Mouse (Mus musculus) neural tube, embryonic 14.5 days (tissue): ENCODE measurements around the gene Dgcr6. TPM values are rescaled to one million over a fixed set of nuclear protein-coding genes. Genes with fewer than 3 reads are reported as not detected.

Experiments used
- ATAC-seq: fragments of 200-750 bp; cut with Nextera tagmentation; 2 replicates; pipeline ENCODE4 v1.8.0; 2017; ENCODE audit warnings: low read depth, mild to moderate bottlenecking, moderate TSS enrichment, moderate library complexity
- H3K27ac ChIP-seq: fragments of 300-500 bp; sonication (generic); 2 replicates; pipeline ENCODE4 v1.5.1; 2014; ENCODE audit warnings: low read depth, mild to moderate bottlenecking, control low read depth, low read length, moderate library complexity, mixed read lengths
- H3K27me3 ChIP-seq: fragments of 300-500 bp; sonication (generic); 2 replicates; pipeline ENCODE4 v1.6.1; 2014; ENCODE audit warnings: low read length; ENCODE audit not compliant: control insufficient read depth, insufficient read depth
- H3K36me3 ChIP-seq: fragments of 300-500 bp; sonication (generic); 2 replicates; pipeline ENCODE4 v1.6.1; 2014; ENCODE audit warnings: low read length, mixed read lengths; ENCODE audit not compliant: control insufficient read depth, insufficient read depth
- H3K4me1 ChIP-seq: fragments of 300-500 bp; sonication (generic); 2 replicates; pipeline ENCODE4 v1.6.1; 2014; ENCODE audit warnings: low read length; ENCODE audit not compliant: control insufficient read depth, insufficient read depth
- H3K4me2 ChIP-seq: fragments of 300-500 bp; sonication (generic); 2 replicates; pipeline ENCODE4 v1.6.1; 2014; ENCODE audit warnings: mild to moderate bottlenecking, low read depth, low read length, control low read depth
- H3K4me3 ChIP-seq: fragments of 300-500 bp; sonication (generic); 2 replicates; pipeline ENCODE4 v1.5.1; 2014; ENCODE audit warnings: low read depth, low read length, control low read depth, mixed read lengths
- H3K9ac ChIP-seq: fragments of 300-500 bp; sonication (generic); replicated peaks from 2 replicates; pipeline ENCODE4 v1.6.1; 2014; ENCODE audit warnings: low read depth, mild to moderate bottlenecking, control low read depth, low read length, mixed read lengths
- H3K9me3 ChIP-seq: fragments of 300-500 bp; sonication (generic); 2 replicates; pipeline ENCODE4 v1.6.1; 2016; ENCODE audit warnings: low read length; ENCODE audit not compliant: control insufficient read depth
- WGBS: fragments of 180-500 bp; shearing (Covaris S2); extraction: QIAGEN DNeasy Blood & Tissue Kit; methylation state at CpG from one replicate; pipeline ENCODE4 v1.1.7; 2014; 5-methylcytosine and 5-hydroxymethylcytosine counted together
- polyA plus RNA-seq: library from polyadenylated mRNA; unstranded; fragments of >200 nt; fragmentation: Nextera tagmentation; extraction: Ambion mirVana; gene quantifications from 2 replicates; pipeline ENCODE4 v1.2.1, GENCODE M21; 2014

The Dgcr6 gene
- polyA plus RNA-seq, 1 experiment from 2014 or later, result 174 TPM

- Histone ChIP-seq H3K9me3 (no peaks in the 10 kb centered on the region), H3K36me3 (no peaks in the 10 kb centered on the region), H3K27ac (no peak overlapping the region), H3K4me2 (no peak overlapping the region), H3K27me3 (no peaks in the 10 kb centered on the region), H3K9ac (no peak overlapping the region), H3K4me3 (no peak overlapping the region), H3K4me1 (no peaks in the 10 kb centered on the region)
- ATAC-seq, result no peak
- 84% methylated on average over 4 of the region's 4 CpGs for WGBS
Observed at GRCm38 (mm10) chr16:18102816-18103215, 50.2 kb downstream of the Dgcr6 start.

- Histone ChIP-seq H3K4me2 (no peak overlapping the region), H3K36me3 (no peaks in the 10 kb centered on the region), H3K4me1 (no peaks in the 10 kb centered on the region), H3K27me3 (no peaks in the 10 kb centered on the region), H3K27ac (no peak overlapping the region), H3K9ac (no peak overlapping the region), H3K4me3 (no peak overlapping the region), H3K9me3 (no peaks in the 10 kb centered on the region)
- 84% methylated on average over 1 of the region's 1 CpGs for WGBS
- no peak for ATAC-seq
Observed at GRCm38 (mm10) chr16:18103366-18103765, 50.7 kb downstream of the Dgcr6 start.

GRCm38 (mm10) chr16:18103808-18104207 is 51.1 kb downstream of the Dgcr6 start:
- WGBS, result 41% methylated on average over 6 of the region's 6 CpGs

DNA sequence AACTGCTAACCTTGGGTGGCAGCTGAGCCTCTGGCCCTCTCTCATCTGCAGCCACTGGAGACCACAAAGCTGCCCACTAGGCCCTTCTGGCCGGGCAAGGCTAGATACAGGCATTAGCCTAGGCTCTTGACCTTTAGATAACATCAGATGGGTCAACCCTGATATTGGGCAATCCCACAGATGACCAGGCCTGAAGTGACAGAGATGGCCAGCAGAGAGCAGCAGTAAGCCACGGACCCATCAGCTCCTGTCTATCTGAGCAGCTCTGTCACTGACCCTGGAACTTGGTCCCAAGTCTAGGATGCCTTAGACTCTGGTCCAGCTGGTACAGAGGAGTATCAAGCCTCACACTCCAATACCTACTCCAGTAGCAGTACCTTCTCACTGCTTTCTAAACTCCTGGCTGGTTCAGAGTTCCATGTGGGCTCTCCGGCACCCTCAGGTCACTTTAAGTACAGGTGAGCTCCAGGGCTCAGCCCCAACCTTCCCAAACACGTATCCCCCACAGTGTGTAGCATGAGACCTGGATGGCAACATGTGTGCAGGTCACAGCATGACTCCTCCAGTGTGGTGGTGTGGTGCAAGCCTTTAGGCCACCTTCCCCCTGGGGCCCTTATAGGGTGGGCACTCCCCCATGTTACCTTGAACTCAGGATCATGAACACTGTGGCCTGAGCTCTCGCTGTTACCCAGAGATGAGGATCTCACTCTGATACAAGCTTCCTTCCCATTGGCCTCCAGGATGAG is 55.7 kb downstream of the Dgcr6 start:
- ATAC-seq, result peak; percentile 88
- H3K27me3 ChIP-seq, result no peaks in the 10 kb centered on the region
- no peak overlapping the region for H3K4me2 ChIP-seq
- H3K9me3 ChIP-seq, result no peaks in the 10 kb centered on the region
- H3K4me3 ChIP-seq, result no peak overlapping the region
- H3K4me1 ChIP-seq, result no peaks in the 10 kb centered on the region
- 60% methylated on average over 5 of the region's 5 CpGs for WGBS
- H3K9ac ChIP-seq, result no peak overlapping the region
- no peaks in the 10 kb centered on the region for H3K36me3 ChIP-seq
- no peak overlapping the region for H3K27ac ChIP-seq

More at GRCm38 (mm10) chr16:18103808-18104207, 51.1 kb downstream of the Dgcr6 start:
- H3K9ac ChIP-seq, result no peak overlapping the region
- no peak overlapping the region for H3K4me3 ChIP-seq
- ATAC-seq, result no peak
- no peak overlapping the region for H3K4me2 ChIP-seq
- no peaks in the 10 kb centered on the region for H3K4me1 ChIP-seq
- H3K27me3 ChIP-seq, result no peaks in the 10 kb centered on the region
- no peaks in the 10 kb centered on the region for H3K36me3 ChIP-seq
- no peaks in the 10 kb centered on the region for H3K9me3 ChIP-seq
- no peak overlapping the region for H3K27ac ChIP-seq

DNA sequence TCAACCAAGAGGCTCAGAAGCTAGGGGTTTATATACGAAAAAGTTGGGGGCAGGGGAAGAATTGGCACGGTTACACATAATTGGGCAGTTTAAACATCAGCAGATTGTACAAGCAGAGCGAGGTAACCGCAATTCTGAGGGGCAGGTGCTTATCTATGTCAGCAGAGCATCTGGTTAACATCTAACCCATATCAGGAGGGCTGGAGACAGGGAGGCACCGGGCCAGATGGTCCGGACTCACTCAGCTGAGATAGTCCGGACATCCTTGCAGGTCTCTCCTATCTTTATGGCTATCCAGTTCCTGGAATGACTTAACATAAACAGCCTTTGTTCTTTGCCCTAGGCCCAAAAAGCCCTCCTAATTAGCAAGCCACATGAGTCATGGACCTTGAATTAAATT is 58.4 kb downstream of the Dgcr6 start:
- Histone ChIP-seq H3K27me3 (no peaks in the 10 kb centered on the region), H3K9ac (no peak overlapping the region), H3K4me2 (no peak overlapping the region), H3K4me1 (no peaks in the 10 kb centered on the region), H3K4me3 (no peak overlapping the region), H3K36me3 (no peaks in the 10 kb centered on the region), H3K9me3 (no peaks in the 10 kb centered on the region), H3K27ac (no peak overlapping the region)
- no peak for ATAC-seq
- WGBS, result 88% methylated on average over 7 of the region's 7 CpGs

DNA sequence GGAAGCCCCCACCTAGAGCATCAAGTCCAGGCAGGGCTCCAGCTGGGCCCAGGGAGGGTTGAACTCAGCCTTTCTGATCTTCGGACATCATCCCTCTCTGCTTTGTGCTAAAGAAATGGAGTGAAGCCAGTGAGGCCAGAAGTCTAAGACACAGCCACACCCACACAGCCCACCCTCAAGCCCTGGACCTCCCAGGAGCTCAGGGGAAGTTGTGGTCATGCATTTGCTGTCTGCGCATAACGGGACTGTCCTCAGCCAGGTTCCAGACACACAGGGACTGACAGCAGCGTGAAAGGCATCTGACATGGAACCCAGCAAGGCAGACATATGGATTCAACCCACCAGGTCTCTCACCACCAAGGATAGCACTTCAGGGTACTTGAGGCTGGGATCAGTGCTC is 63.8 kb downstream of the Dgcr6 start:
- Histone ChIP-seq H3K27me3 (no peaks in the 10 kb centered on the region), H3K27ac (no peak overlapping the region), H3K4me1 (no peaks in the 10 kb centered on the region), H3K4me3 (no peak overlapping the region), H3K9me3 (no peaks in the 10 kb centered on the region), H3K36me3 (no peaks in the 10 kb centered on the region), H3K9ac (no peak overlapping the region), H3K4me2 (no peak overlapping the region)
- 79% methylated on average over 4 of the region's 4 CpGs for WGBS
- no peak for ATAC-seq

GRCm38 (mm10) chr16:18118285-18118684 is 65.6 kb downstream of the Dgcr6 start:
- WGBS, result 93% methylated on average over 3 of the region's 3 CpGs
- no peaks in the 10 kb centered on the region for H3K4me1 ChIP-seq
- ATAC-seq, result no peak

DNA sequence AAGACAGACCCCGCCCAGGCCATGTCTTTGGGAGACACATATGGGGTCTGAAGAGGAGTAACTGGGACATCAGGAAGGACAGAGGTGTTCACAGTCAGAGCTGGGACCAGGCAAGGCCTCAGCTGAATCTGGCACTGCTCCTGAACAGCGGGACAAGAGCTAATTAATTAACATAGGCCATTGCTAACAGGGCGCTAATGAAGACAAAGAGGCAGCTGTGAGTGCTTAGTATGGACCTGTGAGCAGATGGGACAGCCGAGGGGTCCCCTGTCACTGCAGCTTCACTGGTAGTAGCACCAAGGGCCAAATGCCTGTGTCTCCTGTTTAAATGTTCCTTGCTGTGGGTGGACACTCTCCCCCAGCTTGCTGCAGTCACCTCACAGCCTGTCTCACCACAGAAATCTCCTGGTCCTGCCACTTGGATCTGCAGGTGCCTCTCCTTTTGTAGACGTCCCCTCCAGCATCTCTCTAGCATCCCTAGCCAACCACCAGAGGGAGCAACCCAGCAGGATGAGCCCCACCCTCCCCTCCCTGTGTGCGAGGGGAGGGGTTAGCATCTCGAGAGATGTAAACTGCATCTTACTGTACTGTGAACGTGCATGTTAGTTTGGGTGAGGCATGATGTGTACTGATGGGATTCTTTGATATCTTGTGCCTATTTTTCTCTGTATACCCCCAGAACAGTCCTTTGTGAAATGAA is 66.5 kb downstream of the Dgcr6 start:
- H3K9me3 ChIP-seq, result no peaks in the 10 kb centered on the region
- no peak overlapping the region for H3K4me3 ChIP-seq
- no peak overlapping the region for H3K9ac ChIP-seq
- peak; percentile 85; the same call in 1 of the 2 replicates for ATAC-seq
- H3K4me1 ChIP-seq, result no peaks in the 10 kb centered on the region
- no peaks in the 10 kb centered on the region for H3K27me3 ChIP-seq
- no peak overlapping the region for H3K4me2 ChIP-seq
- 17% methylated on average over 8 of the region's 8 CpGs for WGBS
- no peak overlapping the region for H3K27ac ChIP-seq
- no peaks in the 10 kb centered on the region for H3K36me3 ChIP-seq

More at GRCm38 (mm10) chr16:18118285-18118684, 65.6 kb downstream of the Dgcr6 start:
- Histone ChIP-seq H3K9ac (no peak overlapping the region), H3K4me2 (no peak overlapping the region), H3K27me3 (no peaks in the 10 kb centered on the region), H3K27ac (no peak overlapping the region), H3K36me3 (no peaks in the 10 kb centered on the region), H3K9me3 (no peaks in the 10 kb centered on the region), H3K4me3 (no peak overlapping the region)
